Mouse (Mus musculus): ENCODE data around the gene Wars2. TPM values are rescaled to one million over a fixed set of nuclear protein-coding genes. Genes with fewer than 3 reads are reported as not detected.

Gene Wars2
- polyA plus RNA-seq, 1 experiment from 2014 or later: 5.4 TPM

GRCm38 (mm10) chr3:99279718-99280117, 138.8 kb downstream of the Wars2 start:
- no peaks in the 10 kb centered on the region for H3K9me3 ChIP-seq (ENCODE audit: control insufficient read depth, low read length)
- no peak overlapping the region for H3K4me3 ChIP-seq (replicated peaks; ENCODE audit: low read length)
- no peak for ATAC-seq (ENCODE audit: low FRiP score)
- no peak overlapping the region for H3K9ac ChIP-seq
- 91% methylated on average over 3 of the region's 3 CpGs for WGBS
- H3K27me3 ChIP-seq (ENCODE audit: control insufficient read depth, insufficient read depth, low read length): no peaks in the 10 kb centered on the region
- no peak overlapping the region for H3K27ac ChIP-seq
- H3K4me2 ChIP-seq (replicated peaks): no peak overlapping the region
- no peaks in the 10 kb centered on the region for H3K36me3 ChIP-seq (replicated peaks; ENCODE audit: control insufficient read depth, insufficient read depth)
- DNase-seq (ENCODE audit: low spot score): no peak
- no peaks in the 10 kb centered on the region for H3K4me1 ChIP-seq (replicated peaks; ENCODE audit: control insufficient read depth, insufficient read depth, low read length)

GRCm38 (mm10) chr3:99281453-99281852, 140.6 kb downstream of the Wars2 start:
- Histone ChIP-seq H3K4me1 (replicated peaks; ENCODE audit: control insufficient read depth, insufficient read depth, low read length) (no peaks in the 10 kb centered on the region), H3K27me3 (ENCODE audit: control insufficient read depth, insufficient read depth, low read length) (no peaks in the 10 kb centered on the region), H3K9ac (no peak overlapping the region), H3K27ac (no peak overlapping the region), H3K4me3 (replicated peaks; ENCODE audit: low read length) (no peak overlapping the region), H3K4me2 (replicated peaks) (no peak overlapping the region), H3K9me3 (ENCODE audit: control insufficient read depth, low read length) (no peaks in the 10 kb centered on the region), H3K36me3 (replicated peaks; ENCODE audit: control insufficient read depth, insufficient read depth) (no peaks in the 10 kb centered on the region)
- DNase-seq (ENCODE audit: low spot score) (no peak), ATAC-seq (ENCODE audit: low FRiP score) (no peak)
- 75% methylated on average over 4 of the region's 4 CpGs for WGBS

GRCm38 (mm10) chr3:99288302-99288701, 147.4 kb downstream of the Wars2 start:
- Histone ChIP-seq H3K4me2 (replicated peaks) (no peak overlapping the region), H3K27me3 (ENCODE audit: control insufficient read depth, insufficient read depth, low read length) (no peaks in the 10 kb centered on the region), H3K4me3 (replicated peaks; ENCODE audit: low read length) (no peak overlapping the region), H3K36me3 (replicated peaks; ENCODE audit: control insufficient read depth, insufficient read depth) (no peaks in the 10 kb centered on the region), H3K9ac (no peak overlapping the region), H3K4me1 (replicated peaks; ENCODE audit: control insufficient read depth, insufficient read depth, low read length) (no peaks in the 10 kb centered on the region), H3K9me3 (ENCODE audit: control insufficient read depth, low read length) (no peaks in the 10 kb centered on the region), H3K27ac (no peak overlapping the region)
- WGBS: 67% methylated on average over 2 of the region's 2 CpGs
- DNase-seq (ENCODE audit: low spot score): no peak
- ATAC-seq (ENCODE audit: low FRiP score): no peak

Small RNAs within 50 kb of the gene (microRNA-seq; reads per million reads assigned to microRNA genes)
- gene Mir6481: not detected

Other genes starting within 250 kb of the Wars2 start
- not detected in 2 replicates for gene Hao2, start 247.8 kb upstream of the Wars2 start, polyA plus RNA-seq (2014; fragmentation: Nextera tagmentation; extraction: Ambion mirVana)
- gene Tbx15, start 99.3 kb downstream of the Wars2 start, polyA plus RNA-seq (2014; fragmentation: Nextera tagmentation; extraction: Ambion mirVana): 0.32 and 0.82 TPM in 2 replicates

All from hindbrain, embryonic 14.5 days (tissue).